Mouse (Mus musculus) MEL (cell line): ENCODE data around the gene Rab13. TPM values are rescaled to one million over a fixed set of nuclear protein-coding genes. Genes with fewer than 3 reads are reported as not detected.
A peak's percentile ranks its signal among the peaks of the same experiment; 100 is the strongest.

Experiments used
- DNase-seq: peaks from one replicate; pipeline ENCODE4 v3.0.0; 2011; ENCODE audit warnings: low read depth, low spot score
- H3K27ac ChIP-seq: 2 replicates; pipeline ENCODE4 v1.5.1; 2012; ENCODE audit warnings: low read depth, mild to moderate bottlenecking, control low read depth, low read length, moderate library complexity; ENCODE audit not compliant: control insufficient read depth
- H3K27me3 ChIP-seq, 2 experiments: fragments of 150-350 bp in 1 of 2; sonication (generic) in 1 of 2; 2 replicates each; pipeline ENCODE4 v1.6.1; 2012; ENCODE audit warnings: low read length in 2 of 2, mild to moderate bottlenecking in 2 of 2, improper control_type of control experiment in 1 of 2, moderate library complexity in 1 of 2; ENCODE audit not compliant: insufficient read depth in 2 of 2, control insufficient read depth in 1 of 2
- H3K36me3 ChIP-seq, 2 experiments: 2 replicates each; pipeline ENCODE4 v1.6.1; 2012 to 2014; ENCODE audit warnings: low read length in 2 of 2, improper control_type of control experiment in 1 of 2, inconsistent platforms in 1 of 2, mild to moderate bottlenecking in 1 of 2; ENCODE audit not compliant: insufficient read depth in 2 of 2, control insufficient read depth in 1 of 2
- H3K4me1 ChIP-seq, 2 experiments: fragments of 150-350 bp in 1 of 2; sonication (generic) in 1 of 2; 2 replicates each; pipeline ENCODE4 v1.6.1; 2012; ENCODE audit warnings: low read length in 2 of 2, improper control_type of control experiment in 1 of 2, mild to moderate bottlenecking in 1 of 2; ENCODE audit not compliant: insufficient read depth in 2 of 2, control insufficient read depth in 1 of 2
- H3K4me3 ChIP-seq, 2 experiments: fragments of 150-350 bp in 1 of 2; sonication (generic) in 1 of 2; 2 replicates each; pipeline ENCODE4 v1.5.1; 2012; ENCODE audit warnings: low read depth in 2 of 2, low read length in 2 of 2, mild to moderate bottlenecking in 2 of 2, moderate library complexity in 2 of 2, control low read depth in 1 of 2, improper control_type of control experiment in 1 of 2; ENCODE audit not compliant: control insufficient read depth in 1 of 2, insufficient read depth in 1 of 2
- H3K79me2 ChIP-seq: 2 replicates; pipeline ENCODE4 v1.6.1; 2012; ENCODE audit warnings: mild to moderate bottlenecking, low read length, moderate library complexity; ENCODE audit not compliant: control insufficient read depth, poor library complexity, insufficient read depth
- H3K9ac ChIP-seq: 2 replicates; pipeline ENCODE4 v1.6.1; 2012; ENCODE audit warnings: low read depth, mild to moderate bottlenecking, control low read depth, low read length, moderate library complexity; ENCODE audit not compliant: control insufficient read depth, poor library complexity, severe bottlenecking
- H3K9me3 ChIP-seq: fragments of 150-350 bp; sonication (generic); replicated peaks from 2 replicates; pipeline ENCODE4 v1.6.1; 2012; ENCODE audit warnings: mild to moderate bottlenecking, low read length, improper control_type of control experiment, moderate library complexity; ENCODE audit not compliant: insufficient read depth
- BHLHE40 ChIP-seq: IDR thresholded peaks from 2 replicates; pipeline ENCODE4 v1.6.1; 2012; ENCODE audit warnings: low read depth, mild to moderate bottlenecking, inconsistent platforms, low read length, improper control_type of control experiment, borderline replicate concordance
- CHD1 ChIP-seq: IDR thresholded peaks from 2 replicates; pipeline ENCODE4 v1.6.1; 2012; ENCODE audit warnings: low read depth, mild to moderate bottlenecking, inconsistent platforms, low read length, improper control_type of control experiment
- CHD2 ChIP-seq: IDR thresholded peaks from 2 replicates; pipeline ENCODE4 v1.6.1; 2011; ENCODE audit warnings: low read length, improper control_type of control experiment
- CTCF ChIP-seq, 3 experiments: IDR thresholded peaks in 2 of 3; conservative IDR thresholded peaks in 1 of 3; 2 replicates each; pipeline ENCODE4 v1.5.1; 2011 to 2012; ENCODE audit warnings: low read length in 3 of 3, low read depth in 2 of 3, mild to moderate bottlenecking in 2 of 3, improper control_type of control experiment in 1 of 3, inconsistent platforms in 1 of 3, mixed read lengths in 1 of 3, moderate library complexity in 1 of 3; ENCODE audit not compliant: control insufficient read depth in 1 of 3, insufficient read depth in 1 of 3, poor library complexity in 1 of 3, severe bottlenecking in 1 of 3
- E2F4 ChIP-seq: IDR thresholded peaks from 2 replicates; pipeline ENCODE4 v1.6.1; 2011; ENCODE audit warnings: low read depth, low read length, improper control_type of control experiment, borderline replicate concordance
- ELF1 ChIP-seq: IDR thresholded peaks from 2 replicates; pipeline ENCODE4 v1.6.1; 2014; ENCODE audit warnings: low read depth, mild to moderate bottlenecking, inconsistent platforms, low read length, improper control_type of control experiment, moderate library complexity
- EP300 ChIP-seq, 2 experiments: IDR thresholded peaks; 2 replicates each; pipeline ENCODE4 v1.6.1; 2011; ENCODE audit warnings: improper control_type of control experiment in 2 of 2, low read length in 2 of 2, low read depth in 1 of 2, mild to moderate bottlenecking in 1 of 2
- GABPA ChIP-seq: IDR thresholded peaks from 2 replicates; pipeline ENCODE4 v1.6.1; 2012; ENCODE audit warnings: low read depth, mild to moderate bottlenecking, inconsistent platforms, low read length, improper control_type of control experiment, moderate library complexity
- MEF2A ChIP-seq: IDR thresholded peaks from 2 replicates; pipeline ENCODE4 v1.6.1; 2014; ENCODE audit warnings: low read depth, mild to moderate bottlenecking, inconsistent platforms, low read length, improper control_type of control experiment; ENCODE audit not compliant: poor library complexity, insufficient replicate concordance, severe bottlenecking; ENCODE audit errors: extremely low read depth
- NELFE ChIP-seq: IDR thresholded peaks from 2 replicates; pipeline ENCODE4 v1.6.1; 2011; ENCODE audit warnings: low read depth, low read length, improper control_type of control experiment
- NRF1 ChIP-seq: IDR thresholded peaks from 2 replicates; pipeline ENCODE4 v1.6.1; 2014; ENCODE audit warnings: low read depth, mild to moderate bottlenecking, inconsistent platforms, low read length, improper control_type of control experiment, moderate library complexity; ENCODE audit not compliant: poor library complexity, insufficient read depth, severe bottlenecking
- POLR2A ChIP-seq, 2 experiments: IDR thresholded peaks; 2 replicates each; pipeline ENCODE4 v1.6.1; 2011 to 2012; ENCODE audit warnings: low read length in 2 of 2, mild to moderate bottlenecking in 2 of 2, control low read depth in 1 of 2, improper control_type of control experiment in 1 of 2, low read depth in 1 of 2, moderate library complexity in 1 of 2; ENCODE audit not compliant: control insufficient read depth in 1 of 2, insufficient read depth in 1 of 2, poor library complexity in 1 of 2
- RCOR1 ChIP-seq: IDR thresholded peaks from 2 replicates; pipeline ENCODE4 v1.6.1; 2012; ENCODE audit warnings: low read depth, mild to moderate bottlenecking, inconsistent platforms, low read length, improper control_type of control experiment
- SIN3A ChIP-seq: IDR thresholded peaks from 2 replicates; pipeline ENCODE4 v1.6.1; 2012; ENCODE audit warnings: low read length, improper control_type of control experiment, inconsistent platforms
- TBP ChIP-seq: IDR thresholded peaks from 2 replicates; pipeline ENCODE4 v1.8.0; 2011; ENCODE audit warnings: low read depth, low read length, improper control_type of control experiment
- TCF12 ChIP-seq: IDR thresholded peaks from 2 replicates; pipeline ENCODE4 v1.6.1; 2014; ENCODE audit warnings: low read depth, mild to moderate bottlenecking, inconsistent platforms, low read length, improper control_type of control experiment, moderate library complexity
- ZKSCAN1 ChIP-seq: IDR thresholded peaks from 2 replicates; pipeline ENCODE4 v1.6.1; 2012; ENCODE audit warnings: low read depth, mild to moderate bottlenecking, inconsistent platforms, low read length, improper control_type of control experiment, moderate library complexity
- ZMIZ1 ChIP-seq: IDR thresholded peaks from 2 replicates; pipeline ENCODE4 v1.6.1; 2012; ENCODE audit warnings: low read depth, mild to moderate bottlenecking, inconsistent platforms, low read length, improper control_type of control experiment, moderate library complexity
- polyA plus RNA-seq, 2 experiments: library from polyadenylated mRNA; stranded (reverse) in 1 of 2; unstranded in 1 of 2; fragments of >175 nt in 1 of 2; fragments of >200 nt in 1 of 2; gene quantifications; 2 replicates each; pipeline versions ENCODE4 v1.2.1 to v1.2.4; 2012; ENCODE audit warnings: low replicate concordance in 2 of 2, low read depth in 1 of 2; ENCODE audit not compliant: insufficient read length in 2 of 2, insufficient read depth in 1 of 2, missing spikeins in 1 of 2
- total RNA-seq: library from RNA; depleted of rRNA; stranded (reverse); fragments of 300-350 nt; gene quantifications from 2 replicates; pipeline ENCODE4 v1.2.3, GENCODE M21; 2012

Rab13 gene
- total and polyA plus RNA-seq, 3 experiments: 5.1 to 7.7 TPM; not detected in 1

DNA sequence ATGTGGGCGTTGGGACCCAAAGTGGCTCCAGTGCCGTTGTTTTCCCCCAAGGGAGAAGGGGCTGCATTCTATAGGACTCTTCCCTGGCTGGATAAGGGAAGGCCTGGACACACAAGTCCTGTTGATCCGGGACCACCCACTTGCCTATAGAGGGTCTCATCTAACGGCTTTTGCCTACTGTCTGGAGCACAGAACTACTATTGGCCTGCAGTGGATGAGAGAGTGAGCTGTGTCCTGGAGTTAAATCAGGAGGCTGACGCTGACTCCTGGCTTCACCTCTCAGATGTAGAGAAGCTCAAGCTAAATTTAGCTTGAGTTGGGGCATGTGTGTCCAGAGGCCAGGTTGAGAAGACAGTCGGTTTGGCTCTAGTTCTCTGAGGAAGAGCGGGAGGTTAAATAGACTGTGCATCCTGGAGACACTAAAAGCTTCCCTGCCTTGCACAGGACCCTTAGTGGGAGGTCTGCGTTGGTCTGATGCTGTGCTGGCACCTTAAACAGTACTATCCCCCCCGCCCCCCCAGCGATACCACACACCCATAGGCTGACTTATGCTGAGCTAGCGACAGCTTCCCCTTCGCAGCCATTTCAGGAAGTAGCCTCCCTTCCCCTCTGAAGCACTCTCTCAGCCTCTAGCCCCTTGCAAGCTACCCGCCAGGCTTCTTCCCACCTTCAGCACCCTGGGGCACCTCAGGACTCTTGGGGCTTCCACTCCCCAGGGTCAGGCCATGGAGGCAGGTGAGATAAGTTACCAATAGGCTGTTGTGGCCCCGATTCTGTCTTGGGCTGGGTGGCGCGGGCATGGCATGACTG is 52.6 kb downstream of the Rab13 start (continued):
- TF ChIP-seq BHLHE40 (no peak), NELFE (peak; percentile 87), ZKSCAN1 (no peak), EP300 (IDR thresholded peaks at IDR 0.05; ENCODE audit: low read depth in 1 of 2, low read length in 2 of 2) (no peak; a peak in 1 of 4 replicates), GABPA (no peak), NRF1 (no peak), ELF1 (peak; percentile 93), MEF2A (no peak), TBP (peak; percentile 94)

DNA sequence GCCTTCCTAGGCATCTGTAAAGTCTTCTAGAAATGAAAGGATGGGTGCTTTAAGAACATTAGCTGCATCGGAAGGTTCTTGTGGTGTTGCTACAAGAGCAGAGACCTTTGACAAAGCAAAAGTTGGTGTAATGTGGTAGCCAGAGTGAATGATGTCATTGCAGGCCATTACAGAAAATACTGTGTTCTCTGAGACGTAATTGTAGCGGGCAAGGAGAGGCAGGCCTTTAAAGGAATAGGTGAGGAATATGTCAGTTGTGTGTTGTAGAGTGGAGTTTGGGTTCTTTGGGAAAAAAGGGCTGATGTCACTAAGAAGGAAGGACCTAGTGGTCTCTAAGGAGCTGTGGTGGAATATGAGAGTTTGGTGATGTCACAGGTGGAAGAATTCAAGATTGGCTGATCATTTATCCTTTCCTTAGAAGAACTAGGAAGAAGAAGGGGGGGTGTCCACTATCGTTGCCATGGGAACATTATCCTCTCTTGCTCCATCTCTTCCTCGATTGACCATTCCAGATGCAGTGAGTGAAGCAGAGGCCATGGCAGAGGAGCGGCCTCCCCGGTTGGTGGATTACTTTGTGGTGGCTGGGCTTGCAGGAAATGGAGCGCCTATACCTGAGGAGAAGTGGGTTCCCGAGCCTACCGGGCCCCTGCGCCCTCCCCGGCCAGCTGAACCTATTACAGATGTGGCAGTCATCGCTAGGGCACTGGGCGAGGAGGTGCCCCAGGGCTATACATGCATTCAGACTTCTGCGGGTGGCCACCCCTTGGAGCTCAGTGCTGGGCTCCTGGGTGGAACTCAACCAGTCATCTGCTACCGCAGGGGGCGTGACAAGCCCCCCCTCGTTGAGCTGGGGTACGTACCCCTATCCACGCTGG is 53.6 kb downstream of the Rab13 start:
- TF ChIP-seq E2F4 (no peak), CHD1 (no peak), ZMIZ1 (no peak), POLR2A (IDR thresholded peaks at IDR 0.05; ENCODE audit: control insufficient read depth in 1 of 2, insufficient read depth in 1 of 2, low read depth in 1 of 2, low read length in 2 of 2, poor library complexity in 1 of 2) (no peak), NRF1 (no peak), CTCF (IDR thresholded peaks at IDR 0.05 in 2 of 3, conservative IDR thresholded peaks at IDR 0.05 in 1 of 3; ENCODE audit: control insufficient read depth in 1 of 3, insufficient read depth in 1 of 3, low read depth in 2 of 3, low read length in 3 of 3, poor library complexity in 1 of 3, severe bottlenecking in 1 of 3) (no peak), EP300 (IDR thresholded peaks at IDR 0.05; ENCODE audit: low read depth in 1 of 2, low read length in 2 of 2) (no peak), TBP (no peak), NELFE (no peak), CHD2 (no peak), SIN3A (no peak), TCF12 (no peak), RCOR1 (no peak)
- TF ChIP-seq, all 39 proteins: peak for 0
- H3K27ac ChIP-seq: peak overlapping the region; percentile 84

More for the DNA sequence above, 53.6 kb downstream of the Rab13 start:
- no peaks in the 10 kb centered on the region for H3K27me3 ChIP-seq
- no peaks in the 10 kb centered on the region for H3K9me3 ChIP-seq
- H3K4me3 ChIP-seq: peak overlapping the region; percentile 73 to 76
- H3K9ac ChIP-seq: peak overlapping the region; percentile 88
- DNase-seq: no peak
- H3K79me2 ChIP-seq: peaks cover 22% of the 10 kb centered on the region
- peaks cover 7 to 26% of the 10 kb centered on the region in 2 experiments; a peak in 3 of 4 replicates for H3K36me3 ChIP-seq
- peaks cover 4 to 29% of the 10 kb centered on the region in 2 experiments for H3K4me1 ChIP-seq
